Mouse (Mus musculus): ENCODE measurements around the gene Sv2a.

The Sv2a gene

DNA sequence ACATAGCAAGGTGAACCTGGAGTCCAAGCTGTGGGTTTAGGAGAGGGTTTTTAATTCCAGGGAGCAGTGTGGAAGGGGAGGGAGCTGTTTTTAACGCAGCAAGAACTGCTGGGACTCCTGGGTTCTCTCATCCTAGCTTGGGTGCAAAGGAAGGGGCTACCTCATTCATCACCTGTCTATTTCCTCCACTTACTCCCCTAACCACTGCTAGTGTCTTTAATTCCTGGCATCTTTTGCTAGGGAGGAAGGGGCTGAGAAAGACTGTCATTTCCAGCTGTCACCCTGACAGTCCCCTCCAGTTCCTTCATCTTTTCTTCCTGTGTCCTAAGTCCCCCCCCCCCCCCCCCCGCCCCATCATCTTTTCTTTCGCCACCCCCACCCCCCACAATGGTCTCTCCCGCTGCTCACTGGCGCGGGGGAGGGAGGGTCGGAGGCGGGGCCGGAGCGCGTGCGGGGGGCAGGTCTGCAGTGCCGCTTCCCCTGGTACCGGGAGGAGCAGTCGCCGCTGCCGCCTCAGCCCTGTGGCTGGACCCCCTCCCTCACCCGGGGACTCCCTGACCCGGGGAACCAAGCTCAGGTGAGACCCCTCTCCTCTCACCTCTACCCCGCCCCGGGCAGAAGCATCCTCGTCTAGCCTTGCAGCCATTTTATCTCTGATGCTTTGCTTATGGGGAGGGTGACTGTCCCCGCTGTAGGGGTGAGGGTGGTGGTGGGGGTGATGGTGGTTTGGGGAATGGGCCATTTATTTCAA is at the start of gene Sv2a:
Gene Sv2a, plus strand, starts transcription at position 425 of the 751 bp plus-strand sequence.
- peak; percentile 57 for DNase-seq (ENCODE audit: low read depth, low spot score)

DNA sequence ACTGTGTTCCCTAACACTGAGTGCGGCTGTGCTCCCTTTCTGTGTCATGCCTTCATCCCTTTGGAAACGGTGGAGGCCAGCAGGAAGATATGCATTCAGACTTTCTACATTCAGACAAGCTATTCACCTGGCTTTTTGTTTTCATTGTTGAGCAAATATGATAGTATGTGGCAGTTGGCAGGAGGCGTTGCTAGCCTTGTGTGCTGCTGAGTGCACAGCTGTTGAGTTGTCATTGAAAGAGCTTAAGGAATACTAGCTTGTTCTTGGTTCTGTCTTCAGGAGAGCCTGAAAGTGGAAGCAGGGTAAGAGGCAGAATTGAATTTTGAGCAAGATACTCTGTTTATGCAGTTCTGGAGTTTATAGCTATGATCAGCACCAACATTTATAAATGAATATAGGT is 48.5 kb upstream of the Sv2a start:
- DNase-seq (ENCODE audit: low read depth, low spot score): no peak

DNA sequence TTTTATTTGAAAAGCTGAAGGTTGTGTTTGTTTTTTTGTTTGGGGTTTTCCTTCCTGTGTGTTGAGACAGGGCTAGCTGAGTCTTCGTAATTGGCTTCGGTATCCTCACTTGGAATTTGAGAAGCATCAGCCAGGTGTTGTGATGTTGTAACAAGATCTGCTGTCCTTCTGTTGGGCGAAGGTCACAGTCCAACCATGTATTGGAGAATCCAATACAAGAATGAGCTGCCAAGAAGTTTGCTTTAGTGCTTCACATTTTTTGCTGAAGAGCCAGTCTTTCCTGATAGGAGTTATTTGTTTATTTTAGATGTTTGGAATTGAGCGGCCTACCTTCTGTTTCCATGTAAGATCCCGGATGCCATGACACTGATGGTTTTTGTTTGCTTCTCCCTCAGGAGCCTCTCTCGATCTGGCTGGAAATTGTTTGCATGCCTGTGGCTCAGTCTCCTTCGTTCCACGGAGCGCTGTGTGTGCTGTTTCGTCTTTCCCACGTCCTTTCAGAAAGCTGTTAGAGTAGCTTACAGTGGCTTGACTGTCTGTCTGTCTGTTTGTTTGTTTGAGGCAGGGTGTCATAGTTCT is 47.5 kb upstream of the Sv2a start:
- DNase-seq (ENCODE audit: low read depth, low spot score): no peak

DNA sequence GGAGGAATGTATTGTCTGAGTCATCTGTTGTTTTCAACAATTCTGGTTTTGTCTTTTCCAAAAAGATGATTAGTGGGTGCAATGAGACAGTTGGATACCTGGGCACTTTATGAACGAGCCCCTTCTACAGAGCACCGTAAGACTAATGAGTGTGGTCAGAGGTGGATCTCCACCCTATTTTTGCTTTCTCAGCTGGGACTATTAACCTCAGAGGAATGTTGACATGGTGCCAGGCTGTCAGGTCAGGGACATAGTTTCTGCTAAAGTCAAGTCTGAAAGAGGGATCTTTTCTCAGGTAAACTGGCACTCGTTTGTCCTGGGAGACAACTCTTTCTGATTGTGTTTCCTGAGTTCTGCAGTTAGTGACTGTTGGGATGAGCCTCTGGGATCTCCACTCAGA is 45.9 kb upstream of the Sv2a start:
- no peak for DNase-seq (ENCODE audit: low read depth, low spot score)

DNA sequence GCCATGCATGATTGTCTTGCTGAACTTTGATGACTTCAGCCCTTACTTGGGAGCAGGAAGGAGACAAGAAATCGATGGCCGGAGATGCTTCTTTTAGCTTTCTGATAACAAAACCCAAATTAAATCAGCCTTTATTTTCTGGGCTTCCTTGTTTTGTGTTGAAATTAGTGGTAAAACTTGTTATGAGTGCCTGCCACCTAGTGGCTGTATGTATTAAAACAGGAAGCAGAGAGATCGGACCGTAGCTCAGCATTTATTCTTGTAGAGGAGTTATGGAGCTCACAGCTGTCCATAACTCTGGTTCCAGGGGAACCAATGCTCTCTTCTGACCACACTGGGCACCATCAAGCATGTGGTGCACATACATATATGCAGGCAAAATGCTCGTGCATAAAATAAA is 33.0 kb upstream of the Sv2a start:
- peak; percentile 52 for DNase-seq (ENCODE audit: low read depth, low spot score)

DNA sequence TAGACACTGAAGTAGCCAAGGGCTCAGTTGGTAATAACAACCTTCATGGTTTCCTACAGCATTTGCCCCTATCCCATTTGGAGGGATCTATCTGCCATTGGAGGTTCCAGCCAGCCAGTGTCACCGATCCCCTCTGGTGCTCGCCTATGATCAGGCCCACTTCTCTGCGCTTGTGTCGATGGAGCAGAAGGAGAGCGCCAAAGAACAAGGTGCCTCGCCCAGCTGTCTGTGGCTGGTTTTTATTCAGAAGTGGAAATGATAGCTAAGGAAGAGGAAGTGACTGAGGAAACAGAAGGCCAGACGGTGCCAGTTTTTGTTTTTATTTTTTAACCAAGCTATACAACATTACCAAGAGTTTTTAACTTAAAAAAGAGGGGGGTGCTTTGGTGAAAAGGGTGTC is 29.1 kb upstream of the Sv2a start:
- no peak for DNase-seq (ENCODE audit: low read depth, low spot score)

DNA sequence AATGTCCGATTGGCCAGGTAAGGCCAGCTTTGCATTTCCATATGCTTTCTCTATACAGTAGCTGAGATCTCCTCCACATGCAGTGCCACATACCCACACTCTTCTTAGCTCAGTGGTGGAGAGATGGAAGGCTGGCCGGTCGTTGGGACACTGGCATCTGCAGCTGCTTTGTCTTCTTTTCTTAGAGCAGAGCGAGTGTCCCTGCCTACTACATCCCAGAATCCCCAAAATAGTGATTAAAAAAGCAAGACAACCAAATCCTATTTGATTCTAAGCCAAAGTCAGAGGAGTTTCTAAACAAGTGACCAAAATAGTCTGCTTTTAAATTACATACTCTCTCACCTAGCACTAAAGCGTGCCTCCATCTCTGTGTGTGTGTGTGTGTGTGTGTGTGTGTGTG is 28.3 kb upstream of the Sv2a start:
- no peak for DNase-seq (ENCODE audit: low read depth, low spot score)

DNA sequence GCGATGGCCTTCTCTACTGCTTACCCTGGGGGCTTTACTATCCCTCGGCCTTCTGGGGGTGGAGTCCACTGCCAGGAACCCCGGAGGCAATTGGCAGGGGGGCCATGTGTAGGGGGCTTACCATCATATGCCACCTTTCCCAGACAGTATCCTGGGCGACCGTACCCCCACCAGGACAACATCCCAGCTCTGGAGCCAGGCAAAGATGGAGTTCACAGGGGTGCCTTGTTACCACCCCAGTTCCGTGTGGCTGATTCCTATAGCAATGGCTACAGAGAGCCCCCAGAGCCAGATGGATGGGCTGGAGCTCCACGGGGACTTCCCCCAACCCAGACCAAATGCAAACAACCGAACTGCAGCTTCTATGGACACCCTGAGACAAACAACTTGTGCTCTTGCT is 25.4 kb upstream of the Sv2a start:
- DNase-seq (ENCODE audit: low read depth, low spot score): no peak

DNA sequence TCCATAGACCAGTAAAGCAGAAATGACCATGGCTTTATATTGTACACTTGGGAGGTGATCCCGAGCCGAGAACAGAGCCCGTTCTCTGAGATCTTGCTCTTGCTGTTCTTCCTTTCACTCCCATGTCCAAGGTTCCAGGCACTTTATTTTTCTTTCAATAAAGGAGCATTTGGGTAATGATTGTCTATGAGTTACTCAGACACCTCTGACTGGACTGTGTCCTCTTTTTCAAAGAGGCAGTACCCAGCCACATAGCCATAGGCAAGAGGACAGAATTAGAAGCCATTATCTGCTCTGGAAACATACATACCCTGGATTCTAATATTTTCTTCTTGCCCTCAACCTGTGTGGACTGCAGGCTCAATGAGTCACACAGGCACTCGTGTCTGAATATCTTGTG is 21.1 kb upstream of the Sv2a start:
- no peak for DNase-seq (ENCODE audit: low read depth, low spot score)

DNA sequence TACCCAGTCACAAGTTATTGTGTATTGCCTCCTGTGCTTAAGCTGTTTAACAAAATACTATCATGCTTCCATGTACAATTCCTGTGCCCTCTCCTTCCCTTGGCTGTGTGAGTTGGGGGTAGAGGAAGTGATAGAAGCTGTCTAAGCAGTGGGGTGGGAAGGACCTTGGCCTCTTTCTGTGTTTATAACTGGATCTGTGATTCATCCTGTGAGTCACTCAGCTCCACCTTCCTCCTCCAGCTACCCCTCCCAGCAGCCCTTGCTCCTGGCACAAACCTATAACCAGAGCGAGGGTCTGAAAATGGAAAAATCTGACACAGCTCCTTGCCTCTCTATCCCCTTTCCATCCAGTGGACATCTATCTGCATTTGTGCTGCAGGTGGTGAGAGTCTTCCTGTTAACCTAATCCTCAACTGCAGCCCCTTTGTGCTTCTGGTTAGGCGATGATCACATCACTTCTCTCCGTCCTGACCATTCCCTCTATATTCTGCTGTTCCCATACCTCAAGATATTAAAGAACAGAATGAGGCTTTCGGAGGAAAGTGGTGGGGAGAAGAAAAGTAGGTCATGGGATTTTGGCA is 20.6 kb upstream of the Sv2a start:
- DNase-seq (ENCODE audit: low read depth, low spot score): no peak

DNA sequence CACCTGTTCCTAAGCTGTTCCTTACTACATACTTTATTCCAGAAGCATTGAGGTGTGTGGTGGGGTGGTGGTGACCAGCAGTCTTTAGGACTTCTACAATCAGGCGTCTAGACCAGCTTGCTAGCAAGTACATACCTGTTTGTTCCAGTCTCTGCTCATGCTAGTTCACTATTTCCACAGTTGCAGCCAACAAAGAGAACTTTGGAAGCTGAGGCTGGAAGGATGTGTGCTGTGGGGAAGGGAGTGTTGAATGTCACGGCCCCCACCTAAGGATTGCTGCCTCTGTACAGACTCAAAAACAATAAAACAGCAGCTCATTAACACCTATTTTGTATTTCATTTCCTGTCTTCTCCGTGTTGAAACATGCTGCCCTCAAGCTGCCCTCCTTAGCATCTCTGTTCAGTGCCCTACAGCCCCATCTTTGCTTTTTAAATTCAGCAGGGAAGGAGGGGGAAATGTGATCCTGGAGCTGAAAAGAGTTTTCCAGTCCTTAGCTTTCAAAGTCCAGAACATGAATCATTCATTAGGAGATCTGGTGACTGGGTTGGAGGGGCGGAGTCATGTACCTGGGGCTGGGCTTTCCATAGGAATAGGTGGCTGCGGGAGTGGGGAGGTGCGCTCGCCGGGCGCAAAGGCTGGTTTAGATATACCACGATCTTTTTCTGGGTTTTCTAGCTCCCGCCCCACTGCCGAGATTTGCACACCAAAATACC is 20.0 kb upstream of the Sv2a start:
- no peak for DNase-seq (ENCODE audit: low read depth, low spot score)

DNA sequence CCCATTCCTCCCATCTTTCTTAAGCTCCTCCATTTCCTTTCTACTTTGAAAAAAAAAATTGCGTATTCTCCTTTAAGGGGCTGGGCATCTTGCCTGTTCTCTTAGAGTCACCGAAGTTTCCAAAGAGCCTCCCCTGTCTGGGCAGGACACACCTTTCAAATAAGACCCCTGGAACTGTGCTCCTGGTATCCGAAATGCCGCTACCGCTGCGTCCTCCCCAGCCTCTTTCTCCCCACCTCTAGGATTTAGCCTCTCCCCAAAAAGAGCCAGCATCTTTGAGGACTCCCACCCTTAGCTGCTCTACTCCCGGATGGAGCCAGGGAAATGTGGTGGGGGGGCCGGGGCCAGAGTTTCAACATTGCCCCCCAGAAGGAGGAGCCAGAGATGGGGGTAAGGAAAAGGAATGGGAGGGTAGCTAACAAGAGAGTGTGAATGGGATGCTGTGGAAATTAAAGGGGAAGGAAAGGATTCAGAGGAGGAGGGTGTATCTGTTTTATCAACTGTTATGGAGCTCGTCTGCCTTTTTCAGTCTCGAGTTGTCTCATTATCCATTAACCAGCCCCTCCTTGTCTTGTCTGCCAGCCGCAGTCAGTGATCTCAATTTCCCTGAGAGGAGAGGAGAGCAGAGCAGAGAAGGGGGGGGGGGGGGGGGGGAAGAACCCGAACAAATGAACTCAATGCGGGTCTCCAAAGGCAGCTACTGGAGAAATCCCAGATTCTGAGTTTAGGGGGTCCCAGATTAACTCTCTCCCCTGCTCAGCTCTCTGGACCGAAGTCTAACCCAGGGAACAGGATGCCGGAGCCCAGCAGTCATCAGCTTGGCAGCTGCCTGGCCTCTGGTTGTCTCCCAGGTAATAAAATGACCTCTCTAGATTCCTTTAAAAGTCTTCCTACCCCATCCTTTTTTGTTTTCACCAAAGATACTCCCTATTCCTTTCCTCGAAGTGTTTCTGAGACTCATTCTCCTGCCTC is 18.8 kb upstream of the Sv2a start, which contains the start of gene Mtmr11:
Gene Mtmr11, plus strand, starts transcription at position 136 of the 972 bp plus-strand sequence.
- no peak for DNase-seq (ENCODE audit: low read depth, low spot score)

DNA sequence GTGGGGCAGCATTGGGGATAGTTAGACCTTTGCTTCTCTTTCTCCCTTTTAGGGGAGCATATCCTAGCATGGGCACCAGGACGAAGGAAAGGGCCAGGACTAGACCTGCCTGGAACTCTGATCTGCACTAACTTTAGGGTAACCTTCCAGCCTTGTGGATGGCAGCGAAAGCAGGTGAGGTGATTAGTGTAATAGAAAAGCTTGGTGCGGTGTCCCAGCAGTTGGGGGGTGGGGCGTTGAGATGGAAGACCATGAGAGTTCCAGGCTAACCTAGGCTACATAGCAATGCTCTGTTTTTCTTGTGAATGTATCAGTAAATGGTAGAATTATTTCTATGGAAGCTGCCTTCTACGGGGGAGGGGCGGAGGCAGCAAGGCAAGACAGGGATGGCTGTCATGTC is 17.9 kb upstream of the Sv2a start:
- DNase-seq (ENCODE audit: low read depth, low spot score): no peak

DNA sequence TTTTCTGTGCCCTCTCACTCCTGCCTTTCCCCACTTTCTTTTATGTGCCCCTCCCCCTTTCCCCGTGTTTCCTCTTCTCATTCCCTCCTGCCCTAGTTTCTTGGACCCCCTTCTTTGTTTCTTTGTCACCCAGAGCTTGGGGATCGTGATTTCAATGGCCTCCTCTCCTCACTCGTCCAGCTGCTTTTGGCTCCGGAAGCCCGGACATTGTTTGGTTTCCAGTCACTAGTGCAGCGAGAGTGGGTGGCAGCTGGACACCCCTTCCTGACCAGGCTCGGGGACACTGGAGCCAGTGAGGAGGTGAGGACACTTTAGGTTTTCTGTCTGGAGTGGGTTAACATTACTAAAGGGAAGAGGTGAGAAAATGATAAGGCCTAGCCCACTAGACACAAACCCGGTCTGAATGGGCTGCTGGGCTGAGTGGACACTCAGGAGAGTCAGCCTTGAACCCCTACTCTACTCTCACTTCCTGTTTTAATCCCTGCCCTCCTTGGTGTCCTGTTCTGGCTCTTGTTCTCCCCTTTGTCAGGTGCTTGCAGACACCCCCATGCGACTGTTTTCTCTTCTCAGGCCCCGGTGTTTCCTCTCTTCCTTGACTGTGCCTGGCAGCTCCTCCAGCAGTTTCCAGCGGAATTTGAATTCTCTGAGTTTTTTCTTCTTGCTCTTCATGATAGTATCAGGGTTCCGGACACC is 12.3 kb upstream of the Sv2a start:
- DNase-seq (ENCODE audit: low read depth, low spot score): no peak

DNA sequence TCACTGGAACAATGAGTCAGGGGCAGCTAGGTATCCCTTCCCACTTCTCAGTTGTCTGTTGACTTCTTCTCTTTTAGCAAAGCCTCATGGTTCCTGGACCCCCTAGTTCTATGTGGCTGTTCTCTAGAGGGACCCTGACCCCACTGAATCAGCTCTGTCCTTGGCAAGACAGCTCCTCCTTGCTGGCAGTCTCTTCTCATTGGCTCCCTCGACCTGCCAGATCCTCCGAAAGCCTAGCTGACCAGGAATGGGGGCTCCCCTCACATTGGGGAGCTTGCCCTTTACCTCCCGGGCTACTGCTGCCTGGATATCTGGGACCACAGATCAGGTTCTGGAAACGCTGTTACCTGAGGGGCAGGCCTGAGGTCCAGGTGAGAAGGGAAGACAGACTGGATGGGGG is 10.7 kb upstream of the Sv2a start:
- DNase-seq (ENCODE audit: low read depth, low spot score): no peak

DNA sequence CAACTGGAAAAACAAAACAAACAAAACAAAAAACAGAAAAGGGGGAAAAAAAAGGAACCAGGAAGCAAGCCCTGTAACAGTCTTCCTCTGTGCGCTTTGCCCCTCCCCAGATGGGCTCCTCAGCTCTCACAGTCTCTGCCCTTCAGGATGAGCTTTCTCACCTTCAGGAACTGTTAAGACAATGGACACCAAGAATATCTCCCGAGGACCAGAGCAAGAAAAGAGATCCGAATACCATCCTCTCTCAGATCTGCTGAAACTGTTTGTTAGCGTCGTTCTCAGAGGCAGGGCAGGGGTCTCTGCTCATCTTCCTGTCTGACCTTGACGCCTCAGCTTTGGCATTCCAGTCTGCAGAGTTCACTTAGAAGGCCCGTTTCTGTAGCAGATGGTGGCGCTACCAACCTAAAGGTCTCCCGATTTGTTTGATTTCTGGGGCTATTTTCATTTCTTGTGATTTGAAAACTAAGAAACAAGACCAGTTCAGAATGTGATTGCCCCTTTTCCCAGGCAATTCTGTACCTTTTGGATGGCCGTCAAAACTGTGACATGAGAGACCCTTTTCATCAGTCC is 9.9 kb upstream of the Sv2a start:
- no peak for DNase-seq (ENCODE audit: low read depth, low spot score)

DNA sequence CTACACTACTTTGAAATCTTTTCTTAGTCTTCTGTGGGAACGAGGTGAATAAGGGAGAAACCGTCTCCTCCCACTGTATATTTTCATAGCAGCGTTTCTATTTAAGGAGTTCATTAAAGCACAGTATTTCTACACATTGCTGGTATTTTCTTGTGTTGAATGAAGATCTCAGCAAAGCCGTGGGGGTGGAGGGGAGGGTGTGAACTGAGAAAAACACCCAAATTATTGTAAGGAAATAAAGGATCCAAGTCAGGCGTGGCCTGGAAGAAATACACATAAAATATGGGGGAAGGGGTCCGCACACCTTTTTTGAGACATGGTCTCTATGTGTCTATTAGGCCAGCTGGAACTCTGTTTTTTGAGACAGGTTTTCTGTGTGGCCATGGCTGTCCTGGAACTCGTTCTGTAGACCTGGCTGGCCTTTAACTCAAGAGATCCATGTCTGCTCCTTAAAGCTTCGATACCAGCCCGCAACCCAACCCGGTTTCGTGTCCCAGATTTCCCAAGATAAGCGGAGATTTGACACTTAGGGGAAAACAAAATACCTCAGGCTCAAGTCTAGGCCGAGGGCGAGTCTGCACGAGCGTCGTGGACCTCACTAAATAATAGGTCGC is 9.3 kb upstream of the Sv2a start:
- no peak for DNase-seq (ENCODE audit: low read depth, low spot score)

DNA sequence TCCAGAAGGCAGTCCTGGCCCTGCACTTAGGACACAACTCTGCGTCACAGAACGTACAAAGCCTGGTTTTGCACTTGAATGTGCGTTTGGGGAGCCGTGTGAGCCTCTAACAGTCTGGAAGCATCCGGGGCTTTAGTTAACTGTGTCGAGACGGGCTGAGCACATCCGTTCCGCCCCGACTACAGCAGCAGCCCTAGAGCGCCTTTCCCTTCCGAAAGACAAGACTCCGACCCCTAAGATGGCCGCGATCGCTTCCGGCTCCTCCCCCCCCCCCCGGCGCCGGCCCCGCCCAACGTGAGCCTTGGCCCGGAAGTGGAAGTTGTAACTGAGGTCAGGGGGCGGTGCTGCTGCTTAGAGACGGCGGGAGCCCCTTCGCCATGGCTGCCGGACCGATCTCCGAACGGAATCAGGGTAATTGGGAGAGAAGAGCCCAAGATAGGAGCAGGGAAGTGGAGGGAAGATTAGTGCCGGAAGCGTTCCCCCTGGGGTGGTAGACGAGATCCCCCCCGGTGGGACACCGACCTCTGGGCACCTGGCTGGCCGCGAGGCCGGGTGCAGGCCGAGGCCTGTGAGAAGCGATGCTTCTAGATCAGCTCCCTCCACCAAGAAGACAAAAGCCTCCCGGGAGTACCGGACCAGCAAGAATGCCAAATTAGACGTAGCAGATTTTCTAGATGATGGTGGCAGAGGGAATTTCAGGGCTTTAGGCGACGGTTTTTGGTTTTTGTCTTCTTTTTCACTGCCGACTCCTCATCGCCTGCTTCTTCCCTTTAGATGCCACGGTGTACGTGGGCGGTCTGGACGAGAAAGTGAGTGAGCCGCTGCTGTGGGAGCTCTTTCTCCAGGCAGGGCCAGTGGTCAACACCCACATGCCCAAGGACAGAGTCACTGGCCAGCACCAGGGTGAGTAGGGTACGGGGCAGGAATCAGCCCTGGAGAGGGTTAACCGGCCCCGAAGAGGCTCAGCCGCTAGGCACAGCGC is 8.5 kb upstream of the Sv2a start, which contains the start of gene Sf3b4:
Gene Sf3b4, plus strand, starts transcription at position 136 of the 982 bp plus-strand sequence.
- peak; percentile 90 for DNase-seq (ENCODE audit: low read depth, low spot score)

DNA sequence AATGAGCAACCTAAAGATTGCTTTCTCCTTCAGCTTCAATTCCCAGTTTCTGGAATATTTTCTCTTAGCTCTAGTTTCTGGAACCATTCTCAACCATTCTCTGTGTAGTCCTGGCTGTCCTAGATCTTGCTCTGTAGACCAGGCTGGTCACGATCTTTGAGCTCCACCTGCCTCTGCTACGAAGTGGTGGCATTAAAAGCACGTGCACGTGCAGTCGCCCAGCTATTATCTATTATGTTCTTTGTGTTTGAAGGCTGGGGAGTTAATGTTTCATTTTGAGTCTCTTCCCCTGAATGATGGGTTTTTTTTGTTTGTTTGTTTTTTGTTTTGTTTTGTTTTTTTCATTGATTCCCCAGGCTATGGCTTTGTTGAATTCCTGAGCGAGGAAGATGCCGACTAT is 7.8 kb upstream of the Sv2a start:
- no peak for DNase-seq (ENCODE audit: low read depth, low spot score)
